Mouse (Mus musculus): ENCODE data around the gene Patl2. TPM values are rescaled to one million over a fixed set of nuclear protein-coding genes. Genes with fewer than 3 reads are reported as not detected.

Gene Patl2
- total RNA-seq, 2 experiments from 2014 or later = not detected

- intact Hi-C loops (cut with DNase I) = no loop called here
- DNase-seq = no peak
Observed at GRCm38 (mm10) chr2:122093844-122094243, 92.1 kb downstream of the Patl2 start.

- intact Hi-C loops (cut with DNase I) = no loop called here
Observed at GRCm38 (mm10) chr2:122086446-122086845, 99.5 kb downstream of the Patl2 start.

GRCm38 (mm10) chr2:122081728-122082456, 104.1 kb downstream of the Patl2 start:
- intact Hi-C loops (cut with DNase I) = no loop called here
- no peak for DNase-seq

More at GRCm38 (mm10) chr2:122086446-122086845, 99.5 kb downstream of the Patl2 start:
- peak in 1 of 2 experiments; percentile 18 for DNase-seq

Other genes with a start within 250 kb of the Patl2 start
- gene Ctdspl2, start 230.2 kb downstream of the Patl2 start, total RNA-seq (2021) = 10 to 100 TPM; 12.7 to 14.2 TPM
- gene Mageb3, start 230.1 kb downstream of the Patl2 start, total RNA-seq (2021) = not detected
- 10 to 100 TPM; 22.7 to 23.8 TPM for gene Eif3j1, start 157.6 kb downstream of the Patl2 start, total RNA-seq (2021)
- 10 to 100 TPM; 10.7 to 11.0 TPM for gene Spg11, start 67.8 kb downstream of the Patl2 start, total RNA-seq (2021)
- 100 to 1,000 TPM; 162 to 248 TPM for gene B2m, start 38.5 kb downstream of the Patl2 start, total RNA-seq (2021)
- gene Trim69, start 25.5 kb downstream of the Patl2 start, total RNA-seq (2021) = under 1 TPM in 1 of 2 experiments, not detected in 1; 0.14 TPM
- not detected for gene Terb2, start 83 bp upstream of the Patl2 start, total RNA-seq (2021)
- 100 to 1,000 TPM; 162 to 168 TPM for gene Sord, start 48.6 kb upstream of the Patl2 start, total RNA-seq (2021)
- under 1 TPM; 0.35 to 0.47 TPM for gene Duox2, start 112.3 kb upstream of the Patl2 start, total RNA-seq (2021)
- gene Duoxa2, start 112.7 kb upstream of the Patl2 start, total RNA-seq (2021) = not detected
- under 1 TPM in 1 of 2 experiments, not detected in 1; 0.39 TPM for gene Duoxa1, start 127.5 kb upstream of the Patl2 start, total RNA-seq (2021)
- under 1 TPM; 0.17 to 0.27 TPM for gene Duox1, start 129.5 kb upstream of the Patl2 start, total RNA-seq (2021)
- 1 to 10 TPM; 5.0 to 6.1 TPM for gene Shf, start 183.0 kb upstream of the Patl2 start, total RNA-seq (2021)
- 10 to 100 TPM; 21.7 to 22.4 TPM for gene Slc28a2, start 240.3 kb upstream of the Patl2 start, total RNA-seq (2021)

All from heart, postnatal 36 days (tissue).